Mouse (Mus musculus) heart, embryonic 16.5 days (tissue): ENCODE measurements around the gene Adarb1. TPM values are rescaled to one million over a fixed set of nuclear protein-coding genes. Genes with fewer than 3 reads are reported as not detected.

Source experiments
- ATAC-seq: fragments of 200-750 bp; cut with Nextera tagmentation; replicated peaks from 2 replicates; pipeline ENCODE4 v1.8.0; 2017; ENCODE audit warnings: moderate number of reproducible peaks; ENCODE audit not compliant: insufficient read depth, low FRiP score; ENCODE audit errors: extremely low read depth
- H3K27ac ChIP-seq: fragments of 300-500 bp; sonication (generic); 2 replicates; pipeline ENCODE4 v1.5.1; 2014; ENCODE audit warnings: mild to moderate bottlenecking, low read length, control low read depth, moderate library complexity
- H3K27me3 ChIP-seq: fragments of 300-500 bp; sonication (generic); 2 replicates; pipeline ENCODE4 v1.6.1; 2014; ENCODE audit warnings: low read length, mixed read lengths; ENCODE audit not compliant: control insufficient read depth, insufficient read depth
- H3K36me3 ChIP-seq: fragments of 300-500 bp; sonication (generic); 2 replicates; pipeline ENCODE4 v1.6.1; 2014; ENCODE audit not compliant: control insufficient read depth, insufficient read depth
- H3K4me1 ChIP-seq: fragments of 300-500 bp; sonication (generic); 2 replicates; pipeline ENCODE4 v1.6.1; 2014; ENCODE audit warnings: low read length, mixed read lengths; ENCODE audit not compliant: control insufficient read depth, insufficient read depth
- H3K4me2 ChIP-seq: fragments of 300-500 bp; sonication (generic); 2 replicates; pipeline ENCODE4 v1.6.1; 2014; ENCODE audit warnings: low read depth, mild to moderate bottlenecking, control low read depth, low read length
- H3K4me3 ChIP-seq: fragments of 300-500 bp; sonication (generic); 2 replicates; pipeline ENCODE4 v1.5.1; 2014; ENCODE audit warnings: mild to moderate bottlenecking, control low read depth, low read length
- H3K9ac ChIP-seq: fragments of 300-500 bp; sonication (generic); 2 replicates; pipeline ENCODE4 v1.6.1; 2014; ENCODE audit warnings: low read length, control low read depth
- H3K9me3 ChIP-seq: fragments of 300-500 bp; sonication (generic); replicated peaks from 2 replicates; pipeline ENCODE4 v1.6.1; 2016; ENCODE audit warnings: low read length; ENCODE audit not compliant: control insufficient read depth
- WGBS: fragments of 180-500 bp; shearing (Covaris S2); extraction: QIAGEN DNeasy Blood & Tissue Kit; methylation state at CpG from one replicate; pipeline ENCODE4 v1.1.7; 2014; 5-methylcytosine and 5-hydroxymethylcytosine counted together
- polyA plus RNA-seq: library from polyadenylated mRNA; unstranded; fragments of >200 nt; fragmentation: Nextera tagmentation; extraction: Ambion mirVana; gene quantifications from 2 replicates; pipeline ENCODE4 v1.2.1, GENCODE M21; 2015

The Adarb1 gene
- polyA plus RNA-seq, 1 experiment from 2014 or later, result 11.7 TPM

DNA sequence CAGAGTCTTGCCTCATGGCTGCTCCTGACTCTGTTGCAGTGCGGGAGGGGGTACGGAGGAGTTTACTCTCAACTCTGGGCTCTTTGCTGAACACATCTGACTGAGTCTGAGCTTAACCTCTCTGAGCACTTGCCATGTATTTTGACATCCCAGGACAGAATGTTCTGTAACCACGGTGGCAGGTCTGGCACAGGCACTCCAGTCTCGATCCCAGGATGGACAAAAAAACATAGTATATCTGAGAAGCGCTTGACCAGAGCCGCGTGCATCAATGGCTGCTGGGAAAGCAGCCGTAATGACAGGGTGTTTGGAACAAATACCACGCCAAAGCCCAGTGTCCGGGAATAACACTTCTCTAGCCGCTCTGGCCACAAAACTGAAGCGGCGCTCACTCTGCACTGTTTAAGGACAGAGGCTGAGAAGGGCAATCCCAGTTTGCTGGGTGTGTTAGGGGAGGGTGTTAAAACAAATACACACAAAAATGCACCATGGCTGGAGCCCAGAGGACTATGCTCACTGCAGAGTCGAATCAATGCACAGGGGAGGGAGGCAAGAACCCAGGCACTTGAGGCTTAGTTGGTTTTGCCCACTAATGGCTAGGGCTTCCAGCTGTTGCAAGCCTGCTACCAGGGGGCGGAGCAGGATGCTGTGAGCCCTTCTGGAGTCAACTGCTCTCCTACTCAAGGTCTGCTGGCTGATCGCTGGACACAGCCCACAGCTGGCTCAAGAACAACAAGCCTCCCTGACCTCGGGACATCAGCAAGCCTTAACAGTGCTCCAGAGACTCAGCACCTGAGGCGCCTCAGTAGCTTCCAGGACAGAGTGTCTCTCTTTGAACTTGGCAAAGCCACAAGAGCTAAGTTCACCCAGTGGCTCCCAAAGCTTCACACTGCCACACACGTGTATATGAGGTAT lies 23.0 kb upstream of the Adarb1 start:
- peak overlapping the region; percentile 83 for H3K27ac ChIP-seq
- no peak overlapping the region for H3K4me3 ChIP-seq
- H3K4me2 ChIP-seq, result peak overlapping the region; percentile 42
- 34% methylated on average over 19 of the region's 19 CpGs for WGBS
- H3K27me3 ChIP-seq, result no peaks in the 10 kb centered on the region
- peaks cover 7% of the 10 kb centered on the region for H3K9me3 ChIP-seq
- peaks cover 24% of the 10 kb centered on the region for H3K4me1 ChIP-seq
- H3K36me3 ChIP-seq, result no peaks in the 10 kb centered on the region
- H3K9ac ChIP-seq, result peak overlapping the region; percentile 10; the same call in 1 of the 2 replicates
- ATAC-seq, result peak; percentile 50

DNA sequence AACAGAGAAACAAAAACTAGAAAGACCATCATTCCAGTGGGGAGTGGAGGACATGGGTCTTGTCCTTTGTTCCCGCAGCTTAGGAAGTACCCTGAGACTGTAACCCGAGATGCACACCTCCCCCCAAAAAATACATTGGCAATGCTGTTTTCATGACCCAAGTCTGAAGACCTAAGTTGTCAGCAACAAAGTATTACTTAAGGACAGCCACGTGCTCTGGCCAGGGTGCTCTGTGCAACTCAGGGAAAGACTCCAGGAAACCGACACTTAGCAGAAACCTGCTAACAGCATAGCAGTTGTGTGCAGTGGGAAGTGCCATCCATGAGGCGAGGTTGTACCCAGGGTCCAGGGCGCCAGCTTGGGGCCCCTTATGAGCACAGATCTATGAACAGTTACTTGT lies 22.2 kb upstream of the Adarb1 start:
- H3K36me3 ChIP-seq, result no peaks in the 10 kb centered on the region
- H3K9ac ChIP-seq, result no peak overlapping the region; the same call in 1 of the 2 replicates
- no peak for ATAC-seq
- WGBS, result 44% methylated on average over 6 of the region's 6 CpGs
- no peak overlapping the region for H3K4me3 ChIP-seq
- H3K27me3 ChIP-seq, result no peaks in the 10 kb centered on the region
- peaks cover 27% of the 10 kb centered on the region for H3K4me1 ChIP-seq
- H3K9me3 ChIP-seq, result peaks cover 5% of the 10 kb centered on the region
- peak overlapping the region; percentile 83 for H3K27ac ChIP-seq
- peak overlapping the region; percentile 42; the same call in 1 of the 2 replicates for H3K4me2 ChIP-seq

GRCm38 (mm10) chr10:77439026-77439425 lies 21.0 kb upstream of the Adarb1 start:
- H3K4me2 ChIP-seq, result no peak overlapping the region
- no peak for ATAC-seq
- peaks cover 38% of the 10 kb centered on the region for H3K4me1 ChIP-seq
- no peak overlapping the region for H3K27ac ChIP-seq
- H3K9me3 ChIP-seq, result no peaks in the 10 kb centered on the region
- H3K36me3 ChIP-seq, result no peaks in the 10 kb centered on the region
- no peak overlapping the region for H3K9ac ChIP-seq
- no peak overlapping the region for H3K4me3 ChIP-seq
- 91% methylated on average over 3 of the region's 3 CpGs for WGBS
- H3K27me3 ChIP-seq, result no peaks in the 10 kb centered on the region

- no peak for ATAC-seq
- Histone ChIP-seq H3K4me3 (no peak overlapping the region), H3K36me3 (no peaks in the 10 kb centered on the region), H3K9me3 (no peaks in the 10 kb centered on the region), H3K27me3 (no peaks in the 10 kb centered on the region), H3K4me1 (peaks cover 40% of the 10 kb centered on the region), H3K27ac (no peak overlapping the region), H3K9ac (no peak overlapping the region), H3K4me2 (no peak overlapping the region)
- WGBS, result 53% methylated on average over 1 of the region's 1 CpGs
These were observed 20.0 kb upstream of the Adarb1 start for GRCm38 (mm10) chr10:77438021-77438420.

- Histone ChIP-seq H3K27me3 (no peaks in the 10 kb centered on the region), H3K9me3 (no peaks in the 10 kb centered on the region; the same call in 1 of the 2 replicates), H3K4me3 (no peak overlapping the region), H3K4me2 (no peak overlapping the region), H3K4me1 (peaks cover 19% of the 10 kb centered on the region), H3K27ac (peak overlapping the region; percentile 61), H3K9ac (no peak overlapping the region), H3K36me3 (no peaks in the 10 kb centered on the region)
- ATAC-seq, result no peak
- WGBS, result 66% methylated on average over 4 of the region's 4 CpGs
These were observed 17.3 kb upstream of the Adarb1 start for GRCm38 (mm10) chr10:77435343-77435742.

- Histone ChIP-seq H3K36me3 (no peaks in the 10 kb centered on the region), H3K9me3 (no peaks in the 10 kb centered on the region; the same call in 1 of the 2 replicates), H3K27me3 (no peaks in the 10 kb centered on the region), H3K4me1 (peaks cover 16% of the 10 kb centered on the region), H3K4me2 (peak overlapping the region; percentile 19), H3K4me3 (no peak overlapping the region), H3K9ac (no peak overlapping the region), H3K27ac (peak overlapping the region; percentile 61)
- ATAC-seq, result peak; percentile 77
- 22% methylated on average over 18 of the region's 18 CpGs for WGBS
These were observed 16.5 kb upstream of the Adarb1 start for GRCm38 (mm10) chr10:77434457-77435151.

- no peaks in the 10 kb centered on the region; the same call in 1 of the 2 replicates for H3K9me3 ChIP-seq
- H3K36me3 ChIP-seq, result no peaks in the 10 kb centered on the region
- no peaks in the 10 kb centered on the region for H3K27me3 ChIP-seq
- H3K9ac ChIP-seq, result no peak overlapping the region
- peaks cover 17% of the 10 kb centered on the region for H3K4me1 ChIP-seq
- WGBS, result 34% methylated on average over 4 of the region's 4 CpGs
- H3K27ac ChIP-seq, result peak overlapping the region; percentile 61
- no peak; the same call in 1 of the 2 replicates for ATAC-seq
- peak overlapping the region; percentile 19 for H3K4me2 ChIP-seq
- no peak overlapping the region for H3K4me3 ChIP-seq
These were observed 16.0 kb upstream of the Adarb1 start for GRCm38 (mm10) chr10:77434076-77434456.

- Histone ChIP-seq H3K4me3 (no peak overlapping the region), H3K9me3 (no peaks in the 10 kb centered on the region; the same call in 1 of the 2 replicates), H3K4me2 (no peak overlapping the region), H3K27ac (no peak overlapping the region), H3K9ac (no peak overlapping the region), H3K4me1 (peaks cover 31% of the 10 kb centered on the region), H3K27me3 (no peaks in the 10 kb centered on the region), H3K36me3 (no peaks in the 10 kb centered on the region)
- no peak for ATAC-seq
These were observed 12.7 kb upstream of the Adarb1 start for GRCm38 (mm10) chr10:77430771-77431170.

- no peak overlapping the region for H3K4me3 ChIP-seq
- no peaks in the 10 kb centered on the region for H3K27me3 ChIP-seq
- no peaks in the 10 kb centered on the region; the same call in 1 of the 2 replicates for H3K9me3 ChIP-seq
- H3K4me2 ChIP-seq, result no peak overlapping the region
- no peak for ATAC-seq
- H3K27ac ChIP-seq, result no peak overlapping the region
- peaks cover 24% of the 10 kb centered on the region for H3K4me1 ChIP-seq
- 90% methylated on average over 5 of the region's 5 CpGs for WGBS
- no peaks in the 10 kb centered on the region for H3K36me3 ChIP-seq
- no peak overlapping the region for H3K9ac ChIP-seq
These were observed 11.9 kb upstream of the Adarb1 start for GRCm38 (mm10) chr10:77429921-77430320.
